Mouse (Mus musculus) mammary gland, adult 2 months (tissue): ENCODE measurements around the gene Raet1e. TPM values are rescaled to one million over a fixed set of nuclear protein-coding genes. Genes with fewer than 3 reads are reported as not detected.

ENCODE experiments used
- polyA plus RNA-seq: library from polyadenylated mRNA; depleted of rRNA; stranded (reverse); fragments of >200 nt; gene quantifications from 2 replicates; pipeline ENCODE4 v1.2.3, GENCODE M21; 2012; ENCODE audit warnings: low replicate concordance; rRNA removed

The Raet1e gene
- 0.84 and 1.4 TPM in 2 replicates for polyA plus RNA-seq

DNA sequence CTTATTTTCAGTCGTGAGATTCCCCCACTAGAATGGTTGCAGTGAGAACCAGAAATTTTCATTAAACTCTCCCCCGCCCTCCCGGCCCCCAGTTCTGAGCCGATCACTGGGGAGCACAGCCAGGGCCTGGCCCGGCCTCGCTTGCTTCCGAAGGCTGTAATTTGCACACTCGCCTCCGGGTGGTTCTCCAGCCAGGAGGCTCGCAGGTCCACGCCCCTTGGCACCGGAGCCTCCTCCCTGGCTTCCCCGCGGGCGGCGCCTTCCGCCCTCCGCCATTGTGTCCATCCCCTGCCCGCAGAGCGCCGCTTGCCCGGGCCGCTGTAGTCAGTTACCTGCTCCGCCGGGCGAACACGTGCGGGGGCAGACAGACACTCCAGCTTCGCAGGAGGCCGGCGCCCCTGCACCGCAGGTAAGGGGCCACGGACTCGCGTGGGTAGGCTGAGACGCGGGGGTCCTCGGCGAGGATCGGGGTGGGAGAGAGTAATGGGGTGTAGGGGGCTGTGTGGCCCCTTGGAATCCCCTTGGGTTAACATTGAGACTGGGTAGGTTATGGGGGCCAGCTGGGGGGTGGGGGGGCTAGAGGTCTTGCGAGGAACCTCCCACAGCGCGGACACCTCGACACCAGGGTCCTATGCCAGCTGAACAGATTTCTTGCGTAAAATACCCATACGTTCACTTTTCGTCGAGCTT lies at the start of gene Raet1e, which contains the start of gene H60b:
Gene Raet1e (plus strand): TSS at position 260 of the 690 bp plus-strand sequence.
Gene H60b (plus strand): TSS at position 277 of the 690 bp plus-strand sequence.

DNA sequence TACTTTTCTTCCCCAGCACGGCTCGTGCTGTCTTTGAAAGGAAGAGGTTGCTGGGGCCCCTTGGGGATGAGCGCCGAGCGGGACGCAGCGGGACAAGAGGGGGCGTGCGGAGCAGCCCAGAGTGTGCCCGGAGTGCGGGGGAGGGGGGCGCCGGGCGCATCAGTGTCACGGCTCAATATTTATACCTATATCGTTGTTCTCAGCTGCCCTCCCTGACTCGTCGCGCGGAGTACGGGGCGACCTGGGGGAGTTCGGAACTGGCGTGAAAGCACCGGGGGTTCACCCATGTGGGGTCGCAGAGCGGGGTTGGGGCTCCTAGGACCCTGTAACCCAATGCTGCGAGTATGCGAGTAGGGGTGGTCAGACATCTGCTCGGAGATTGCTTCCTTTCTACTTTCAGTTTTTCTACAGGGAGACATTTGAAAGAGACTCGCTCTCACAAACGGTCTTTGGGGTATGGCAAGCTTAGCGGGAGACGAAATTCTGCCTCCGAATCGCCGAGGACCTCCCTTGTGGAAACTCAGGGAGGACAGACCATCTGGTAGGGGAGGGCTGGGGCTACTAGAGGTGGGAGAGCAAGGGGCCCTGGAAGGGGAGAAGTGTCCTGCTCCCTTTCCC lies 9.2 kb upstream of the Raet1e start, which contains the start of gene E030030I06Rik:
Gene E030030I06Rik (minus strand): TSS at position 198 of the 618 bp plus-strand sequence.

DNA sequence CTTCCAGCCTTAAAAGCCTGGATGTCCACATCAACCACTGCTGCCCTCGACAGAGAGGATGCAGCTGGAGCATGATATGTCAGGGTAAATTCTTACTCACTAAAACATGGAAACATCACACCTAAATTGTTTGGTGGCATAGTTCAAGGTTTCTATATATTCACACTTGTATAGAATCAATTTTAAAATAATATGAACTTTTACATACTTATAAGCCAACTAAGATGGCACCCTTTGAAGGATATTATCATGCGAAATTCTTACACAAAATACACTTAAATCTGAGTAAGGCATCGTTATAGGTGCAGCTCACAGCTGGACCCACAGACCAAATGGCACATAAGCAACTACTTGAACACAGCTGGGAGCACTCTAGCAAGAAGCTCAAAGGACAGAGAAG lies 201.9 kb downstream of the Raet1e start, which contains the start of gene Raet1d:
Gene Raet1d (plus strand): TSS at position 301 of the 400 bp plus-strand sequence.

Other genes with a start within 250 kb of the Raet1e start
- not detected in 2 replicates for gene 4930444G20Rik, start 90.5 kb upstream of the Raet1e start, polyA plus RNA-seq
- 4.2 and 23.0 TPM in 2 replicates for gene E030030I06Rik, start 9.3 kb upstream of the Raet1e start, polyA plus RNA-seq
- gene H60b, start within 50 bp of the Raet1e start, polyA plus RNA-seq = 0.17 TPM in 1 of 2 replicates, not detected in the other
- gene Raet1d, start 202.0 kb downstream of the Raet1e start, polyA plus RNA-seq = 0.19 and 0.23 TPM in 2 replicates